Mouse (Mus musculus): ENCODE measurements at regions not wholly inside any gene's neighbourhood (a gene's known extent, or its start where the extent isn't known, plus 50 kb on each side); places are given as distances from the start of the nearest gene placed in this dataset.

GRCm38 (mm10) chr3:51170225-51170852 lies 53.9 kb upstream of the Noct start:
- no peaks in the 10 kb centered on the region for H3K27me3 ChIP-seq (ENCODE audit: control insufficient read depth, insufficient read depth, low read length)
- peak; percentile 35 to 50 (median 40) for DNase-seq (ENCODE audit: low read depth in 3 of 3, low spot score in 3 of 3)
- H3K9ac ChIP-seq (replicated peaks) = no peak overlapping the region
- peaks cover 0 to 4% of the 10 kb centered on the region in 2 experiments; a peak in 1 of 4 replicates for H3K4me1 ChIP-seq (replicated peaks; ENCODE audit: control insufficient read depth in 2 of 2, insufficient read depth in 2 of 2, low read length in 1 of 2)
- 0 out of 2 replicates have a peak, but pooled peaks have one; percentile 26 for ATAC-seq (ENCODE audit: insufficient read depth)
- no peak overlapping the region for H3K4me2 ChIP-seq (ENCODE audit: low read depth)
- H3K27ac ChIP-seq = no peak overlapping the region
- no peaks in the 10 kb centered on the region for H3K36me3 ChIP-seq (replicated peaks; ENCODE audit: control insufficient read depth, insufficient read depth, low read depth)
- H3K4me3 ChIP-seq (ENCODE audit: insufficient read depth in 1 of 2, low read depth in 2 of 2, low read length in 2 of 2) = no peak overlapping the region
- WGBS (ENCODE audit: insufficient replicate concordance) = 29% methylated on average over 19 of the region's 19 CpGs
- no peaks in the 10 kb centered on the region for H3K9me3 ChIP-seq (ENCODE audit: control insufficient read depth, low read length)
- TF ChIP-seq CTCF (IDR thresholded peaks at IDR 0.05; ENCODE audit: low read depth) (peak; percentile 94), EP300 (IDR thresholded peaks at IDR 0.05; ENCODE audit: low read depth) (no peak)

All from liver, embryonic 14.5 days (tissue).